Mouse (Mus musculus) thymus, adult 2 months (tissue): ENCODE results near the gene Kalrn. TPM values are rescaled to one million over a fixed set of nuclear protein-coding genes. Genes with fewer than 3 reads are reported as not detected.

ENCODE experiments used
- DNase-seq: peaks from one replicate; pipeline ENCODE4 v3.0.0; 2021
- H3K27ac ChIP-seq: fragments of 200-500 bp; 2 replicates; pipeline ENCODE4 v1.5.1; 2012; ENCODE audit warnings: low read length, control low read depth; ENCODE audit not compliant: control insufficient read depth, insufficient read depth
- H3K27me3 ChIP-seq: fragments of 200-500 bp; 2 replicates; pipeline ENCODE4 v1.6.1; 2012; ENCODE audit warnings: mild to moderate bottlenecking, low read length, moderate library complexity, mixed read lengths; ENCODE audit not compliant: control insufficient read depth, insufficient read depth
- H3K36me3 ChIP-seq: fragments of 200-500 bp; 2 replicates; pipeline ENCODE4 v1.6.1; 2012; ENCODE audit warnings: mild to moderate bottlenecking, low read length, moderate library complexity; ENCODE audit not compliant: control insufficient read depth, insufficient read depth
- H3K4me1 ChIP-seq: fragments of 200-500 bp; replicated peaks from 2 replicates; pipeline ENCODE4 v1.6.1; 2012; ENCODE audit warnings: low read length; ENCODE audit not compliant: control insufficient read depth, insufficient read depth
- H3K4me3 ChIP-seq: fragments of 200-500 bp; 2 replicates; pipeline ENCODE4 v1.5.1; 2012; ENCODE audit warnings: mild to moderate bottlenecking, low read length, control low read depth, moderate library complexity; ENCODE audit not compliant: control insufficient read depth, insufficient read depth
- CTCF ChIP-seq: fragments of 200-500 bp; IDR thresholded peaks from 2 replicates; pipeline ENCODE4 v1.5.1; 2012; ENCODE audit warnings: mild to moderate bottlenecking, control low read depth, low read length, moderate library complexity, borderline replicate concordance; ENCODE audit not compliant: control insufficient read depth, poor library complexity, insufficient read depth; ENCODE audit errors: extremely low read depth
- POLR2A ChIP-seq: fragments of 200-500 bp; IDR thresholded peaks from 2 replicates; pipeline ENCODE4 v1.6.1; 2012; ENCODE audit warnings: mild to moderate bottlenecking, low read length, control low read depth, moderate library complexity; ENCODE audit not compliant: control insufficient read depth, poor library complexity, insufficient read depth; ENCODE audit errors: extremely low read depth
- WGBS: fragments of 180-500 bp; shearing (Covaris S2); methylation state at CpG from one replicate; pipeline ENCODE4 v1.1.7; 2018; 5-methylcytosine and 5-hydroxymethylcytosine counted together
- polyA plus RNA-seq: library from polyadenylated mRNA; depleted of rRNA; stranded (reverse); fragments of >200 nt; gene quantifications from 2 replicates; pipeline ENCODE4 v1.2.3, GENCODE M21; 2012

Kalrn gene
- polyA plus RNA-seq, 1 experiment = 2.9 TPM

DNA sequence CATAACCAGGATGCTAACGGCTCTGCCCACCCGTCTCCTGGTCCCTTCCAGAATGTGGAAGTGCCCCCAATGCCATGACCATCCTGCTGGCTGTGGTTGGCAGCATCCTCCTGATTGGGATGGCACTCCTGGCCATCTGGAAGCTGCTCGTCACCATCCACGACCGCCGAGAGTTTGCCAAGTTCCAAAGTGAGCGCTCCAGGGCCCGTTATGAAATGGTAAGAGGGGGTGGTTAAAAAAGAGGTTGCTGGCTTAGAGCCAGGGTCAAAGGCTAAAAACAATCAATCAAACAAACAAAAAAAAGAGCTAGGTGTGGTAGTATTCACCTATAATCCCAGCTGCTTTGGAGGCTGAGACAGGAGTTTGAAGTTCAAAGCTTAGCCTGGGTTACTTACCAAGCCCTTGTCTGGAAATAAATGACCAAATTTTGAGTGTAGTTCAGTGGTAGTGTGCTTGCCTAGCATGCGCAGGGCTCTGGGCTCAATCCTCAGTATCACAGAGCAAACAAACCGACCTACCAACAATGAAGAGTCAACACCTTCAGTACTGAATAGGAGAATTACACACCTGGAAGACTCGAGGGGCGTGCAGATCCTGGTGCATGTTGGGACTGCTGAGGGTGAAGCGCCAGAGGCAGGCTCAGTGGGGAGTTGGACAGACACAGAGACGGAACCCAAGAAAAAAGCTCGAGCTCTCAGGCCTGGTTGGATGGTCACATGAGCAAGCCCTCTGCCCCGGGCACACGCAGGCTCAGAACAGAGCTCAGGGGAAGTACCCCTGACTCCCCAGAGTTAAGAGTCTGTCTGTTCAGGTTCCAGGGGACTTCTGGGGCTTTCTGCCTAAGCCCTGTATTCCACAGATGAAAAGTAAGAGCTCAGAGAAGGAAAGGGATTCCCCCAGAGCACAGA is 625.4 kb downstream of the Kalrn start:
- 94% methylated on average over 17 of the region's 17 CpGs for WGBS
- Histone ChIP-seq H3K27ac (no peak overlapping the region), H3K4me1 (no peaks in the 10 kb centered on the region), H3K27me3 (no peaks in the 10 kb centered on the region), H3K36me3 (no peaks in the 10 kb centered on the region), H3K4me3 (no peak overlapping the region)
- DNase-seq = no peak
- TF ChIP-seq POLR2A (no peak), CTCF (no peak)

- WGBS = 91% methylated on average over 7 of the region's 7 CpGs
- no peaks in the 10 kb centered on the region for H3K36me3 ChIP-seq
- DNase-seq = no peak
- no peak for TF ChIP-seq POLR2A
- no peak for TF ChIP-seq CTCF
- no peak overlapping the region for H3K4me3 ChIP-seq
- 0 out of 2 replicates have a peak, but pooled peaks cover 2% of the 10 kb centered on the region for H3K4me1 ChIP-seq
- H3K27ac ChIP-seq = no peak overlapping the region
- no peaks in the 10 kb centered on the region for H3K27me3 ChIP-seq
Measured at GRCm38 (mm10) chr16:33946021-33946420, 627.3 kb downstream of the Kalrn start.

DNA sequence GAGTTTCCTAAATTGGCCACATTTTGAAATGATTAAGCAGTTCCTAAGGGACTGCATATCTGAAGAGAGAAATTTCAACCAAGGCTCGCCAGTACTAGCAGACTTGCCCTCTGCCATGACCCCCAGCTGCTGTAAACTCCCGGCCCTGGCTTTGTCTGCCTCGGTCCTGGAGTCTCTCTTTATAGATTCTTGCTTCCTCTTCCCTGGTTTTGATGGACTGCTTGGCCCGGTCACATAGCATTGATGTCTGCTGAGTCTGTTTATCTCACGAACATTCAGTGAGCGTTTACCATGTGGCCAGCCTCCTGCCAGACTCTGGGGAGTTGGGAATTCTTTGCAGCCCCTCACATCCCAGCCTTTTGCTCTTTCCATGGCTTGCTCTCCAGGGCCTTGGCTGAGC is 628.6 kb downstream of the Kalrn start:
- Histone ChIP-seq H3K4me3 (no peak overlapping the region), H3K27me3 (no peaks in the 10 kb centered on the region), H3K4me1 (0 out of 2 replicates have a peak, but pooled peaks cover 2% of the 10 kb centered on the region), H3K27ac (no peak overlapping the region), H3K36me3 (no peaks in the 10 kb centered on the region)
- WGBS = 84% methylated on average over 6 of the region's 6 CpGs
- DNase-seq = no peak
- TF ChIP-seq CTCF (no peak), POLR2A (no peak)

- 95% methylated on average over 4 of the region's 4 CpGs for WGBS
- TF ChIP-seq POLR2A (no peak), CTCF (no peak)
- Histone ChIP-seq H3K27me3 (no peaks in the 10 kb centered on the region), H3K4me3 (no peak overlapping the region), H3K27ac (no peak overlapping the region), H3K36me3 (no peaks in the 10 kb centered on the region), H3K4me1 (0 out of 2 replicates have a peak, but pooled peaks cover 2% of the 10 kb centered on the region)
- no peak for DNase-seq
Measured at GRCm38 (mm10) chr16:33944126-33944525, 629.2 kb downstream of the Kalrn start.

DNA sequence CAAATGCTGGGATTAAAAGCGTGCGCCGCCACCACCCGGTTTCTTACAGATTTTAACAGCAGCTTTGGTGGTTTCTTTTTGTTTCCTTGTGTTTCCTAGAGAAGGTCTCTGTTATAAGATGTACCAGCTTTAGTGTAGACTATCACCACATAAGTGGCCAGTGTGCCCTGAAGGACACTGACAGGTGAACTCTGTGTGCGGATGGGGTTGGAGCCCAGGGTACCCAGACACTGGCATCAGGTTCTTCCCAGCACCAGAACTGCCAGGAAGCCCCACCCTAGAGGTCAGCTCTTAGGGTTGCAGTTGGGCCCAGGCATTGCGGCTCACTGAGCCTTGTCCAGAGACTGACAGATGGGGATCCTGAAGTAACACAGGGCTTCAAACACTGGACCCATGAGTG is 629.9 kb downstream of the Kalrn start:
- Histone ChIP-seq H3K4me3 (no peak overlapping the region), H3K27me3 (no peaks in the 10 kb centered on the region), H3K4me1 (0 out of 2 replicates have a peak, but pooled peaks cover 2% of the 10 kb centered on the region), H3K36me3 (no peaks in the 10 kb centered on the region), H3K27ac (no peak overlapping the region)
- no peak for DNase-seq
- TF ChIP-seq CTCF (no peak), POLR2A (no peak)
- WGBS = 97% methylated on average over 6 of the region's 6 CpGs

- no peak for DNase-seq
- Histone ChIP-seq H3K27ac (no peak overlapping the region), H3K4me1 (0 out of 2 replicates have a peak, but pooled peaks cover 2% of the 10 kb centered on the region), H3K27me3 (no peaks in the 10 kb centered on the region), H3K4me3 (no peak overlapping the region), H3K36me3 (no peaks in the 10 kb centered on the region)
- WGBS = 92% methylated on average over 11 of the region's 11 CpGs
- TF ChIP-seq POLR2A = no peak
- TF ChIP-seq CTCF = no peak
Measured at GRCm38 (mm10) chr16:33942341-33942740, 631.0 kb downstream of the Kalrn start.
